Mouse (Mus musculus) gastrocnemius, postnatal 4 days (tissue): ENCODE data around the gene Rpl6. TPM values are rescaled to one million over a fixed set of nuclear protein-coding genes. Genes with fewer than 3 reads are reported as not detected.
"Not testable (repeated sequence)": the region's sequence is repeated elsewhere in the genome, so short reads cannot be mapped to it uniquely, and the experiment has no call there.

Experiments used
- DNase-seq, 2 experiments: peaks; one replicate each; pipeline ENCODE4 v3.0.0; 2021 to 2022; ENCODE audit warnings: low spot score in 2 of 2, mixed read lengths in 2 of 2
- total RNA-seq, 2 experiments: library from RNA; stranded (reverse); gene quantifications; 2 replicates each; pipeline ENCODE4 v1.2.3; 2021

Rpl6 gene
- total RNA-seq, 2 experiments from 2014 or later: 868 to 943 TPM

DNA sequence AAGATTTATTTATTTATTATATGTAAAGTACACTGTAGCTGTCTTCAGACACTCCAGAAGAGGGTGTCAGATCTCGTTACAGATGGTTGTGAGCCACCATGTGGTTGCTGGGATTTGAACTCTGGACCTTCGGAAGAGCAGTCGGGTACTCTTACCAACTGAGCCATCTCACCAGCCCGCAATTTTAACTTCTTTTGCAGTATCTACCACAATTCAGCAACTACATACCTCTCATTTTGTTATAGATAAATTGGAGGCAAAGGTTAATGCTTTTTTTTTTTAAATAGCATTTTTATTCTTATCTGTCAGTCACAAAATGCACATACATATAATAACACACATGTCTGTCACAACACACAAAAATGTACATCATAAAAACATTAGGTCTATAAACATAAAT lies 19.7 kb downstream of the Rpl6 start:
- DNase-seq: not testable (repeated sequence)

DNA sequence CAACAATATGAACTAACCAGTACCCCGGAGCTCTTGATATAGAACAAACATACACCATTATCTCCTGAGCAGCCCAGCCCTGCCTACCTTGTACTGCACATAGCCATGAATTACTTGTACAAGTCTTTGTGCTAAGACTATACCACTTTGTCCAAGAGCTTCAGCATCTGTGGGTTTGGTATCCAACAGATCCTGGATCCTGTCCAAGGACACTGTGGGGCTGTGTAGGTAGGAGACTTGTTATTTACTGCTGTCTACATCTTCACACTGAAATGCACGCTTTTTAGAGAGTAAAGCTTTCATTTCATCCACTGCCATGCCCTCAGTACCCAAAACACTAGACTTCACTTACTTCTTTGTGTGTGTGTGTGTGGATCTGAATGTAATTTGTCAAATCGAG lies 20.6 kb downstream of the Rpl6 start:
- DNase-seq: no peak

DNA sequence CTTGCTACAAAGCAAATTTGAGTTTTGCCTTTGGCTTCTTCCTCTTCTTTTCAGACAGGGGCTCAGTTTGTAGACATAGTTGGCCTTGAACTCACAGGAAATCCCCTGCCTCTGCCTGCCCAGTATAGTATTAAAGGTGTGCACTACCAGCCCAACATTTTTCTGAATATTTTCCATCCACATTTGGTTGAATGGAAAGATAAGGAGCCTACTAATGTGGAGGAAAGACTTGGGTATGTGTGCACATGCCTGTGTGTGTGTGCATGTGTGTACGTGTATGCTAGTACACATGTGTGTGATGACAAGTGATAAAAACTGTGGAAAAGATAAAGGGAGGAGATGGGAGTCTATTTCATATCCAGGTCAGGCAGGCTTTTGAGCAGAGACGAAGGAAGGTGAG lies 21.6 kb downstream of the Rpl6 start:
- DNase-seq: no peak

DNA sequence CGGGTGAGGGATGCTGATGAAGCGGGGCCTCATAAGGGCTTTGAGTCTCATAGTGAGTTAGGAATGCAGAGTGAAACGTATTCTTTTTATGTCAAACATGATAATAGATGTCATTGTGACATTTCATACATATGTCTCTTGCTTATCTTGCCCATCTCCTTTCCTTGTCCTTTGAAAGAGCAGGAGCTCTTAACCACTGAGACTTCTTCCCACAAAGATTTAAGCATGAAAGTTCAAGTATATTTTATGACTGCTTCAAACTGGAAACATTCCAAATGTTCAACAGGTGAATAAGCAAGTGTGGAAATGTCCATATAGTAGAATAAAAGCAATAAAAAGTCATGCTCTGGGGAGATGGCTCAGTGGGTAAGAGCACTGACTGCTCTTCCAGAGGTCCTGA lies 22.1 kb downstream of the Rpl6 start:
- no peak for DNase-seq

DNA sequence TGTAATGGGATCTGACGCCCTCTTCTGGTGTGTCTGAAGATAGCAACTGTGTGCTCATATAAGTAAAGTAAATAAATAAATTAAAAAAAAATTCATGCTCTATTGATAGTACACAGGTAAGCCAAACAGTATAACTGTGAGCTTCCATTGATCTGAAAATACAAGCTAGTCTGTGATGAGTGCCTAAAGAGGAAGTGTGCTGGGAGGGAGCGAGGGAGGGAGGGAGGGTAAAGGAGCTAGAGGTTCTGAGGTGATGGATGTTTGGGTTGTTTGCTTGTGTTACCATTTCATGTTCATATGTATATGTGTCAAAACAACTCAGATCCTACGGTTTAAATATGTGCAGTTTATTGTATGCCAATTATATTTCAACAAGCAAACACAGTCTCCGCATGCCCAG lies 22.6 kb downstream of the Rpl6 start:
- DNase-seq: no peak

DNA sequence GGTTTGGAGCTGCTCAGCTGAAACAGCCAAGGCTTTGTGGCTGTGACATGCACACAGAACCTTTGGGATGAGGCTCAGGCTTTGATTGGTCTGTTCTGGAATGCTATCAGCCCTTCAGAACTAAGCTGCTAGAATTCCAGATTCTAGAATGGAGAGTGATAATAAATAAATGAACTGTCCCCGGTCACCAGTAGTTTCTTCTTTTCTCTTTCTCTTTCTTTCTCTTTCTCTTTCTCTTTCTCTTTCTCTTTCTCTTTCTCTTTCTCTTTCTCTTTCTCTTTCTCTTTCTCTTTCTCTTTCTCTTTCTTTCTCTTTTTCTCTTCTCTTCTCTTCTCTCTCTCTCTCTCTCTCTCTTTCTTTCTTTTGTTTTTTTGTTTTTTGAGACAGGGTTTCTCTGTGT lies 23.0 kb downstream of the Rpl6 start:
- not testable (repeated sequence) for DNase-seq

DNA sequence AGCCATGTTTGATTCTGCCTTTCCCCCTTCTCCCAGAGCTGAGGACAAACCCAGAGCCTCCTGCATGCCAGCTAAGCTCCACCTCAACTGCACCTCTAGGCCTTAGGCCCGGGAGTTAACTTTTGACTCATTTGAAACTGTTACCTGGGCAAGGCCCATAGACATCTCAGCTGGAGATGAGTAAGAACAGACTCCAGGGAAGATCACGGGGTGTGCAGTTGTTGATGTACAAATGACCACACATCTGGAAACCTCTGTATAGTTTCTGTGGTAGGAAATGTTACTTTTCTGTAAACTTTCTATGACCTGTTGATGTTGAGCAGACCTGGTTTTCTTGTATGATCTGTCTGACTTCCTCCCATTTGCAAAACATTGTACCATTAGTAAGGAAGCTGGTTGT lies 24.9 kb downstream of the Rpl6 start:
- DNase-seq: no peak

DNA sequence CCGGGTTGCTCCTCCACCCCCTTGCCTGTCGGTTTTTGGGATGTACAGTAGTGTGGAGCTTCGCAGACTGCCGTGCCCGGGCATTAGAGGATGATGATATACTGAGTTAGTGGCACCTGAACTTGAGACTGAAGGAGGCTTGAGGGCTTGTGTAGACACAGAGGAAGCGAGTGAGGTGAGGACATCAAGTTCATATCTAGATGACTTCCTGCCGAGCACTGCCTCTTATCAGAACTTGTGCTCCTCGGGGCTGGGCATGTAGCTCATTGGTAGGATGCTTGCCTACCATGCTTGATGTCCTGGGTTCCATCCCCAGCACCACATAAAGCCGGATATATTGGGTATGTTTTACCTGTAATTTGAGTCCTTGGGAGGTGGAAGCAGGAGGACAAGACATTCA lies 26.5 kb downstream of the Rpl6 start:
- DNase-seq: no peak

DNA sequence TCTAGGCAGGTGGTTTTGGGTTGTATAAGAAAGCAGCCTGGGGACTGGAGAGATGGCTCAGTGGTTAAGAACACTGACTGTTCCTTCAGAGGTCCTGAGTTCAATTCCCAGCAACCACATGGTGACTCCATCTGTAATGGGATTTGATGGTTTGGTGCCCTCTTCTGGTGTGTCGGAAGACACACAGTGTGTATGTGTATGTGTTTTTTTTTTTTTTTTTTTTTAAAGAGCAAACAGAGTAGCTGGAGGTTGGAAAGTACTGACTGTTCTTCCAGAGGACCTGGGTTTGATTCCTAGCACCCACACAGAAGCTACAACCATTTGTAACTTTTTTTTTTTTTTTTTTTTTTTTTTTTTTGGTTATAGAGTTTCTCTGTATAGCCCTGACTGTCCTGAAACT lies 28.5 kb downstream of the Rpl6 start:
- DNase-seq: no peak

DNA sequence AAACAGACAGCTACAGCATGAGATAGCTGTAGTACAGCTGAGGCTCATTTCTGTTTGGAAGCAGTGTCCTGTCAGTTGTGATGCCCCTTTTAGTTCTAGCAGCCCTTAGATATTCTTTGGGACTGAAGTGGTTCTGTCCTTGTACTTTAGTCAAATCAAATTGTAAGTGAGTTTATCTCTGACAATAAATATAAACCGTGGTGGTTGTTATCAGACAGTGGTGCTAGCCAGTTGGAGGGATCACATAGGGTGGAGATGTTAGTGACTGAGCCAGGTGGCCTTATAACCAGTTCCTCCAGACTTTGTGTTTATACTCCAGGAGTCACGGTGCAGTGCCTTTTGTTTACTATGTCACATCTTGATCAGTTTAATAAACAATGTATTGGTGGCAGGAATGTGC lies 29.4 kb downstream of the Rpl6 start:
- DNase-seq: no peak

DNA sequence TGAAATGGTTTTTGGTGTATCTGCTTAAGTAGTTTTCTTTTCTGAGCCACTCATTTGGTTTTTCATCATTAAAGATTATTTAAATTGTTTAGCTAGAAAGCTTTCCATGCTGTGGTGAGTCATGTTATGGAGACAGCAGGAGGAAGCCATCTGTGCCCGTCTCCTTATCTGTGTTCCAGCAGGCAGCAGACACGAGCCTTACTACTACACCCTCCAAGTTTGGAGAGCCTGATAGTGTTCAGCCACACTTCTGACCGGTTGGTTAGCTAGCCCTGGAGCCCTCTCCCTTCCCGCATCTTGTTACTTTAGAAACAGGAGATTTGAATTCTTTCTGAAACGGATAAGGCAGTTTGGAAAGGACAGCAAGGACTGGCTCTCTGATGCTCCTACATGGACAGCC lies 31.9 kb downstream of the Rpl6 start:
- no peak for DNase-seq

DNA sequence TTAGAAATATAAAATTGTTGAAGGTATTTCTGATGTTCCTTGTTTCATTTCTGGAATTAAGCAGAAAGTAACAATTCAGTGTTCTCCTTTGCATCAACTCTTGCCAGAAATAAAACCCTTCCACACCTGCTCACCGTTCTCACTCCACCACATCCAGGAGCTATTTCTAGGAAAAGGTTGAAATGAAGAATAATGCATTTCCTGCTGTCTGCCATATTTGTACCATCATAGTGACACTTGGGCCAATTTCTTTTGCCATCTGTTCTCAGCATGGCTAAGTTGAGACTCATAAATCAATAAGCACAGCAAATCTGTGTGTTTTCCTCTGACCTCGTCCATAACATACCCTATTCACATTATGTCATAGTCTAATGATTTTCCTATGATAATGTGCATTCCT lies 33.9 kb downstream of the Rpl6 start:
- DNase-seq: no peak

DNA sequence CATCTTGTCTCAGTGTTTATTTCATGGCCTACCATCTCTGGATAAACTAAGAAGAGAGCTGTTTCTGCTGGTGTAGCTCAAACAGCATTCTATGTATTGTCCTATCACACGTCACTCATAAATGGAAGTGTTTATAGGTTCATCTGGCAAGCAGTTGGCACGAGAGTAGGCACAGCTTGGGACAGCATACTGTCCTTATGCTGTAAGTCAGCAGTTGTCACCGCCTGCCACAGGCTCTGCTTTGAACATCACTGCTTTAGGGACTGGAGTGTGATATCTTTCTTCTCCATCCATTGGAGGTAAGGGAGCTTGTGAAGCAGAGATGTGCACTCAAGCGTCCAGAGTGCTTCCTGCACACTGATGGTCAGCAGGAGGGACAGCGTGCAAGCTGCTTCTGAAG lies 35.6 kb downstream of the Rpl6 start:
- no peak for DNase-seq

DNA sequence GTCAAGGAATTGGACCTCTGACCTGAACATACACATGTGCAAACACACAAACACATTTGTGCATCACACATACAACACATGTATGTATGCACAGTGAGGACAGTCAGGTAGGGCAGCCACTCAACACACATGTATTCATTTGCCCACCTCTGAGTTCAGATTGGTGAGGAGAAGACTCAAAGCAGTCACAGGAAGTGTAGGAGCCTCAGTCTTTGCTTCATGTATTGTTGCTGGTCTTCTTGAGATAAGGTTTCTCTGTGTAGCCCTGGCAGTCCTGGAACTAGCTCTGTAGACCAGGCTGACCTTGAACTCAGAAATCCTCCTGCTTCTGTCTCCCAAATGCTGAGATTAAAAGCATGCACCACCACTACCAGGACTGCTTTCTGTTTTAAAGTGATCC lies 36.9 kb downstream of the Rpl6 start:
- DNase-seq: no peak

DNA sequence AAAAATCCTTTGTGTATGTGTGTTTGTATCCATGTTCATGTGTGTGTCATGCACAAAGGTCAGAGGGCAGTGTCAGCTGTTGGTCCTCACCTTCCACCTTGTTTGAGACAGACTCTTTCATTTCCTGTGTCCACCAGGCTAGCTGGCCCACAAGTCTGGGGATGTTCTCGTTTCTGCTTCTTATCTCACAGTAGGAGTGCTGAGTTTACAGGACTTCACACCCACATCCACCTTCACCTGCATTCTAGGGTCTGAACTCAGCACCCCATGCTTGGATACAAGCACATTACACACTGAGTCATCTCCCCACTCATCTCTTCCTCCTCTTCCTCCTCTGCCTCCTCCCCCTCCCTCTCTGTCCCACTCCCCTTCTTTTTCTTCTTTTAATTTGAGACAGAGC lies 38.0 kb downstream of the Rpl6 start:
- DNase-seq: no peak

DNA sequence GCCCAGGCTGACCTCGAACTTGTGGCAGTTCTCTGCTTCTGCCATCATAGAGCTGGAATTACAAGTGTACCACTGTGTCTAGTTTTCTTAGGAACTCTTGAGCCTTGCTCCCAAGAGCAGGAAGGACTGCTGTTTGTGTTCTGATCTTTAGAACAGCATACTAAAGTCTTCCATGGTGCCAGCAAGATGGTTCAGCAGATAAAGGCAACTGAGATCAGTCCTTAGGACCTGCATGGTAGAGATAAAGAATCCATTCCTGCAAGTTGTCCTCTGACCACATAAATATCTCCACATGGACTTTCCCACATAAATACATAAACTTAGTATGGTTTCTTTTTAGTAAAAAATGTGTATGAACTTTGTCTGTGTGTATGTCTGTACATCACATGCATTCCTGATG lies 38.4 kb downstream of the Rpl6 start:
- DNase-seq: no peak

DNA sequence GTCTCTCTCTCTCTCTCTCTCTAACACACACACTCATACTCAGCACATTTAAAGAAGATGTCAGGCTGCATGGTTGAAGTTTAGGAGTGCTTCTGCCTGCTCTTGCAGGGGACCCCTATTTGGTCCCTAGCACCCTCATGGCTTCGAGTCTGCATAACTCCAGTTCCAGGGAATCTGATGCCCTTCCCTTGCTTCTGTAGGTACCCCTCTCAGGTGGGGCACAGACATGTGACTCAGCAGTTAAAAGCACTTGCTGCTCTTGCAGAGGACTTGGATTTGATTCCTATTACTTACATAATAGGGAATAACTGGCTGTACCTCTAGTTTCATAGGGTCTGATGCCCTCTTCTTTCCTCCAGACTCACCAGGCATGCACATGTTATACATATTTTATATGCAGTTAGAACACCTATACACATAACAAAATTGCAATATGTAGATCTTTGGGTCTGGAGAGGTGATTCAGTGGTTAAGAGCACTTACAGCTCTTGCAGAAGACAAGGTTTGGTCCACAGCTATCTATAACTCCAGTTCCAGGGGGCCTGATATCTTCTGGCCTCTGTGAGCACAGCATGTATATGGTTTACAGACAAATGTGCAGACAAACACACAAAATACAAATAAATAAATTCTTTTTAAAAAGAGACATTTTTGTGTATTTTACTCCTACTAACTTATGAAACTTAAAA lies 39.5 kb downstream of the Rpl6 start:
- no peak for DNase-seq

DNA sequence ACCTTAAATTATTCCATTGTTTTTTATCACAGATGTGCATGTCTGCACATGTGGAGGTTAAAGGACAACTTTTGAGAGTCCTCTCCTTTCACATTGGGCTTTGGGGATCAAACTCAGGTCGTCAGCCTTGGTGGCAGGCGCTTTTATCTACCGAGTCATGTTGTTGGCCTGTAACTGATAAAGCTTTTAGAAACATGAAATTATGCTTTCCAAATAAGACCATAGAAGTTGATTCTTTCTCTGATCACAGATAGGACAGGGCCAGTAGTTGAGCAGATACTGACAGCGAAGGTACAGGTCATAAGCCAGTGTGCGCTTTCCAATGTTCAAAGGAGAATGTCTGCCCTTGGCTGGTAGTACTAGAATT lies 40.1 kb downstream of the Rpl6 start:
- DNase-seq: no peak

DNA sequence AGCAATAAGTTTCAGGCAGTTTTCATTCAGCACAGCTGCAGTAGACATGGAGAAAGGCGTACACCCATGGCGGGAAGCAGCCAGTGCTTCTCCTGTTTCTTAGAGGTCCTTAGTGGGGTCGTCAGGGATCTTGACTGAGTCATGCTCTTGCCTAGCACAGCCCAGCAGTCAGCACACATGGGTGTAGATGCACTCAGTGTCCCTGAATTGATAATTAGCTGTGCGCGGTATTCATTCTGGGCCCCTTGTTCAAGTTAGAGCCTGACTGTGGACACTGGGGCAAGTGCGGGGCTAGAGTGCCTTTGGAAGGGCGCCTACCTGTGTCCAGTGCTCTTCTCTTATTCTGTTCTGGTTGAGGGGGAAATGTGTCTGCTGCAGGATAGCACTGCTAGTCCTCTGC lies 40.9 kb downstream of the Rpl6 start:
- DNase-seq: no peak

DNA sequence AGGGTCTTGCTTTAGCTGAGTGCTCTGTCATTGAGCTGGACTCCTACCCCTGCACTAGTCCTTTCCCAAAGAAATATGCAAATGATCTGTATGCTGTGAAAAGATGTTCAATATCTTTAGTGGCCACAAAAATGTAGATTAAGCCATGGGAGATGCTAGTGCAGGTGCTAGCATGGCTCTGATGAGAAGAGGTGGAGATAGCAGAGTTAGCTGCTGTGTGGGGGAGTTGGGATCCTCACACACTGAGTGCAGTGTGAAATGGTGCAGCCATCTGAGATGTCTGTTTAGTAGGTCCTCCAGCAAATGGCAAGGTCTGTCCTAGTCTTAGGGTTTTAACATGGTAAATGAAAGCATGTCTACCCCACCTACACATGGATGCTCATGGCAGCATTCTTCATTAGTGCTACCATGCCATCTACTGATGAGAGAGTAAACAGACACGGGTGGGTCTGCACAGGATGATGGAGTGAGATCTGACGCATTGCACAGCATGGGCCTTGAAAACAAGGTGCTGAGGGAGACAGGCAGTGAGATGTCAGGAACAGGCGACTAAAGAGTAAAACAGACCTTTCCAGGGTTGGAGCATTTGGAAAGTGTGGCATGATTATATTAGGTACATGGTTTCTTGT lies 44.6 kb downstream of the Rpl6 start:
- no peak for DNase-seq

DNA sequence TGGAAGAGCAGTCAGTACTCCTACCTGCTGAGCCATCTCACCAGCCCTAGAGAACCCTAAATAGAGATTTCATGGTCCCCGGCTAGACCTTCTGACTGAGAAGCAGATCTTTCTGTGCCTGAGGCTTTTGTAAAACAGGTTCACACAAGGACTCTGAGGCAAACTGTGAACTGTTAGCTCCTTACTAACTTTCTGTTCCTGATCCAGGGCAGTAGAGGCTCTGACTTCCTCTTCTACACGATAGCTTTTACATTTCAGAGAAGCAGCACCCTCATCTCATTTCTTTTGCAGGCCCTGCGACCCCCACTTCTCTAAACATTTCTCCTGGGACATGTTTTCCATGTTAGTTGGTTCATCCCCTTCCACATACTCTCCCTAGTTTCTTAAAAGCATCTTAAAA lies 45.4 kb downstream of the Rpl6 start:
- DNase-seq: no peak

DNA sequence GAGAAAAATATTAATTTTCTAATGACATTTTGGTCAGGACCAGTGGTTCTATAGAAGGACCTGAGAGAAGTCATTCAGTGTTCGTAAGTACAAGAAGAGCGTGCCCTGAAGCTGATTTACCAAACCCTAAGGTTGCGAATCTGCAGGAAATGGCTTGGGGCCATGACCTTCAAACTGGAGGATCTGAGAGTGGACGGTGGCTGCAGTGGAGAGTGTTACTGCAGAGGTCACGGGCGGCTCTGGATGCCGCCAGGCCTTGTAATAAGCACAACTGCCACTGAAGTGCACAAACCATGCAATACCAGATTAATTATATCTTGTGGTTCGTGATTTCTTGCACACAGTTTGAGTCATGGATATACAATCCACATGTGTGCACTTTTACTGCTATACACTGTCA lies 47.5 kb downstream of the Rpl6 start:
- DNase-seq: no peak

DNA sequence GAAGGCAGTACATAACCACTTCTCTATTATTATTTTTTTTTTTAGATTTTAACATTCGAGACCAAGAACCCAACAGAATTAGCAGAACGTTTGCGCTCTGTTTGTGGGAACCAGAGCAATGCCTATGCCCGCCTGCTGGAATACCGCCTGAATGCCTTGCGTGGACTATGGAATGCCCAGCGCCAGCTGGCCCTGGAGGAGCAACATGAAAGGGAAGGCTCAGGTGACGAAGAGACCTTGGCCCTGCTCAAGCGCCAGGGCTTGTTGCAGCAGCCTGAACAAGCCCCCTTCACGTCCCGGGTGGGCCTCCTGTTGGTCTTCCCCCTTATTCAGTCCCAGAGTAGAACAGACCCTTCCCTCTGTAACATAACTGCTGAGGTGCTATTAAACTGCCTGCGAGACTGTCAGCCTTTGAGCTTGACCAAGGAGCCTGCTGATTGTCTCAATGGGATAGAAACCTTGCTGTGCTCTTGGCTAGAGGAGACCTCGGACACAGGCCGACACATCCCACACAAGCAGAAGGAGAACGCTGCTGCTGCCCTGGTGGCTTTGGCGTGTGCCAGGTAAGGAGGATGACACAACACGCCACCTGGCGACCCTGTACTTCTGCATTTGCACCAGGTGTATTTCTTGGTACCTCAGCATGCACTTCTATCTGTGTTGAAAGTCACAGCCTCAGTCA lies 49.7 kb downstream of the Rpl6 start:
- no peak for DNase-seq
